Mouse (Mus musculus): ENCODE measurements at regions not wholly inside any gene's neighbourhood (a gene's known extent, or its start where the extent isn't known, plus 50 kb on each side); places are given as distances from the start of the nearest gene placed in this dataset.
"Not testable (repeated sequence)": the region's sequence is repeated elsewhere in the genome, so short reads cannot be mapped to it uniquely, and the experiment has no call there.

GRCm38 (mm10) chr12:74825664-74826063 is 351.5 kb downstream of the Kcnh5 start:
- Histone ChIP-seq H3K36me3 (no peaks in the 10 kb centered on the region), H3K9me3 (no peaks in the 10 kb centered on the region), H3K27ac (no peak overlapping the region), H3K4me2 (no peak overlapping the region), H3K4me1 (no peaks in the 10 kb centered on the region), H3K4me3 (no peak overlapping the region), H3K9ac (no peak overlapping the region), H3K27me3 (no peaks in the 10 kb centered on the region)
- WGBS: 48% methylated on average over 3 of the region's 3 CpGs
- ATAC-seq (ENCODE audit: insufficient number of reproducible peaks, insufficient read depth, low FRiP score, low TSS enrichment, low read depth): no peak

- Histone ChIP-seq H3K4me3 (no peak overlapping the region), H3K9me3 (no peaks in the 10 kb centered on the region), H3K27me3 (no peaks in the 10 kb centered on the region), H3K36me3 (no peaks in the 10 kb centered on the region), H3K4me2 (no peak overlapping the region), H3K9ac (no peak overlapping the region), H3K27ac (no peak overlapping the region), H3K4me1 (no peaks in the 10 kb centered on the region)
- WGBS: 37% methylated on average over 3 of the region's 3 CpGs
- no peak for ATAC-seq (ENCODE audit: insufficient number of reproducible peaks, insufficient read depth, low FRiP score, low TSS enrichment, low read depth)
Measured at GRCm38 (mm10) chr12:74824735-74825494, 352.2 kb downstream of the Kcnh5 start.

DNA sequence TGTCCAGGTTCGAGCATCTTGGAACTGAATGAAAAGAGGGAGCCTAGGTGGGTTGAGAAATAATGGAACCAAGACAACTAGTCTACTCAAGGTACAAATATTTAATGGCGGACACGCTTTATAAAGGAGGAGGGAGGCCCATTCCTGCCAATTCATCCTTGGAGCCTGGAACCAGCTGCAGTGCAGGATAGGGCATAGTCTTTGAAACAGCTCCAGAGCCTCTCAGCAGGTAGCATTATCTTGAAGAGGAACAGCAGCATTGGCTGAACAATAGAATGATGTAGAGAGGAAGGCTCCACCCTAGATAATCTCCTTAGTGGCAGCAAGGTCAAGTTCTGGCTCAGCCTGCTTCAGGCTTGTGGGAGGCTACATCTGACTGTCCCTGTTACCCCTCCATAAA is 361.0 kb downstream of the Kcnh5 start:
- not testable (repeated sequence) for H3K4me3 ChIP-seq, H3K27ac ChIP-seq

DNA sequence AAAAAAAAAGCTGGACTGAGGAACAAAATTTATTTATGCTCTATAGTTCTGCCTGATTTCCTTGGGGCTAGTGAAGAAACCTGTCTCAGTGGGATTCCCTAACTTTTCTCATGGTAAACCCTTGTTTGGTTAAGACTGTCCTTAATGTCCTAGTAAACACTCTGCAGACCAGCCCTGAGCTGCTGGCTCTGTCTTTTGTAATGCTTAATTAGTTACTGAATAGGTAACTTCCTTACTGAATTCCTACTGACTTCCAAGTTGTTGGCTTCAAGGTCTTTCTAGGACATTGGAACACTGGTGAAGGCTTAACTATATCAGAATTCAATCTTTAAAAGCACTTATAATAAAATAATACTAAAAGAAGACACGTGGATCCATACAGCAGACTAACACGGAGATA is 368.6 kb downstream of the Kcnh5 start:
- not testable (repeated sequence) for ATAC-seq (ENCODE audit: insufficient number of reproducible peaks, insufficient read depth, low FRiP score, low TSS enrichment, low read depth); H3K4me2 ChIP-seq; H3K36me3 ChIP-seq; H3K4me1 ChIP-seq; H3K4me3 ChIP-seq; H3K9me3 ChIP-seq; H3K27me3 ChIP-seq; H3K9ac ChIP-seq; H3K27ac ChIP-seq
- 88% methylated on average over 2 of the region's 2 CpGs for WGBS

More for the DNA sequence above, 361.0 kb downstream of the Kcnh5 start:
- H3K9me3 ChIP-seq; H3K9ac ChIP-seq; H3K27me3 ChIP-seq; H3K36me3 ChIP-seq; H3K4me1 ChIP-seq; H3K4me2 ChIP-seq; ATAC-seq (ENCODE audit: insufficient number of reproducible peaks, insufficient read depth, low FRiP score, low TSS enrichment, low read depth): not testable (repeated sequence)
- 93% methylated on average over 3 of the region's 3 CpGs for WGBS

DNA sequence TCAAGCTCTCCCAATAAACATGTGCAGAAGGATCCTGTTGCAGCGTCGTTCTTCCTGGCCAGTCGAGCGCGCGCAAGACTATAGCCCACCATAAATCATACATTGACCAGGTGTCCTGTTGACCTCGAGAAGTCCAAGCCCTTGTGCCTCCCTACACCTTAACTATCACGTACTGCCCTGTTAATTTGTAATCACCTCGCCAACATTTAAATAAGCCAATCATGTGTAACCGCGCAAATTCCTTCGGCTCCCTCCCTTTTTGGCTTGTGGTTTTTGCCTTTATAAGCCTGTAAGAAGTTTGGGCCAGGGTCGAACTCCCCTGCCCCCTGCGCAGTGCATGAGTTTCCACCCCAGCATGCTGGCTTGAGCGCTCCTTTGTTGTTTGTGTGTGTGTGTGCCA is 369.2 kb downstream of the Kcnh5 start:
- not testable (repeated sequence) for ATAC-seq (ENCODE audit: insufficient number of reproducible peaks, insufficient read depth, low FRiP score, low TSS enrichment, low read depth); H3K4me1 ChIP-seq; H3K4me3 ChIP-seq; H3K4me2 ChIP-seq; H3K27ac ChIP-seq; H3K27me3 ChIP-seq; H3K9ac ChIP-seq; H3K9me3 ChIP-seq; H3K36me3 ChIP-seq
- WGBS: 94% methylated on average over 15 of the region's 15 CpGs

GRCm38 (mm10) chr12:74803740-74804512 is 373.2 kb downstream of the Kcnh5 start:
- H3K9me3 ChIP-seq: 0 out of 2 replicates have a peak, but pooled peaks cover 8% of the 10 kb centered on the region
- no peaks in the 10 kb centered on the region for H3K27me3 ChIP-seq
- no peak overlapping the region for H3K9ac ChIP-seq
- 55% methylated on average over 13 of the region's 13 CpGs for WGBS
- H3K4me3 ChIP-seq: no peak overlapping the region
- H3K4me2 ChIP-seq: no peak overlapping the region
- H3K4me1 ChIP-seq: no peaks in the 10 kb centered on the region
- ATAC-seq (ENCODE audit: insufficient number of reproducible peaks, insufficient read depth, low FRiP score, low TSS enrichment, low read depth): peak; percentile 84
- no peaks in the 10 kb centered on the region for H3K36me3 ChIP-seq
- no peak overlapping the region for H3K27ac ChIP-seq

DNA sequence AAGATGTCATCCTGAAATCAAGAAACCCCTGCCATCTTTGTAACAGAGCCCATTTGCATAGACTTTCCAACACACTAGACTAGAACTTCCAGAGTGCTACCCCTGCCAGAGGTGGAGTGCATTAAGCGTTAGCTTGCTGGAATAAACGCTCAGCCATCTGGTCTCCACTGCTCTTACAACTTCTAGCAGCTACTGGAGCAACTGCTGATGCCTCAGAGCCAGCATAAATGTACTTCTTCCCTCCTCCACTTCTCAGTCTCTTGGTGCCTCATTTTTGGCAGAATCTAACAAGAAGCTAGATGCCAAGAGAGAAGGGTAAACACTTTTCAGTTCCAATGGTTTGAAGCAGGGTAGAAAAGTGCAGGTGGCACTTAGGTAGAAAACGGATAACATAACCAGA is 385.1 kb downstream of the Kcnh5 start:
- H3K9me3 ChIP-seq: no peaks in the 10 kb centered on the region
- no peak for ATAC-seq (ENCODE audit: insufficient number of reproducible peaks, insufficient read depth, low FRiP score, low TSS enrichment, low read depth)

GRCm38 (mm10) chr12:74762284-74762683 is 414.8 kb downstream of the Kcnh5 start:
- no peak overlapping the region for H3K4me2 ChIP-seq
- H3K4me1 ChIP-seq: no peaks in the 10 kb centered on the region
- H3K27me3 ChIP-seq: no peaks in the 10 kb centered on the region
- H3K36me3 ChIP-seq: no peaks in the 10 kb centered on the region
- H3K4me3 ChIP-seq: no peak overlapping the region
- no peaks in the 10 kb centered on the region for H3K9me3 ChIP-seq
- H3K27ac ChIP-seq: no peak overlapping the region
- WGBS: 96% methylated on average over 1 of the region's 1 CpGs
- no peak for ATAC-seq (ENCODE audit: insufficient number of reproducible peaks, insufficient read depth, low FRiP score, low TSS enrichment, low read depth)
- H3K9ac ChIP-seq: no peak overlapping the region

More for the DNA sequence above, 385.1 kb downstream of the Kcnh5 start:
- H3K4me1 ChIP-seq: no peaks in the 10 kb centered on the region
- H3K4me3 ChIP-seq: no peak overlapping the region
- H3K4me2 ChIP-seq: no peak overlapping the region
- H3K27me3 ChIP-seq: no peaks in the 10 kb centered on the region
- H3K27ac ChIP-seq: no peak overlapping the region
- WGBS: 78% methylated on average over 3 of the region's 3 CpGs
- H3K36me3 ChIP-seq: no peaks in the 10 kb centered on the region
- no peak overlapping the region for H3K9ac ChIP-seq

DNA sequence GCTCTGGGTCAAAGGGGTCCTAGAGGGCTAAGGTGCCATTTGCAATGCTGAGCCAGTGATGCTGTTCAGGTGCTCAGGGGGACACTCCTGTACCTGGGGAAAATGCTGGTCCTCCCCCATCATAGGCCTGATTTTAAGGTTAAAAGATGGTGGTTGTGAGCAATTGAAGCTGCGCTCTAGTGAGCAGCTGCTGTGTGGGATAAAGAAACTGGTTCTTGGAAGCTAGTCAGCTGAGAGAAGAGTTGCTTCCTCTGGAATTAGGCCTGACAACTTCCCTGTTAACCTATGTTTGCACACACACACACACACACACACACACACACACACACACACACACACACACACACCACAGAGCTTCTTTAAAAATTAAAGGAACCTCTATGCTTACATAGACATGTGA is 428.9 kb upstream of the Gm11042 start:
- H3K4me2 ChIP-seq: no peak overlapping the region
- ATAC-seq (ENCODE audit: insufficient number of reproducible peaks, insufficient read depth, low FRiP score, low TSS enrichment, low read depth): no peak
- no peaks in the 10 kb centered on the region for H3K4me1 ChIP-seq

DNA sequence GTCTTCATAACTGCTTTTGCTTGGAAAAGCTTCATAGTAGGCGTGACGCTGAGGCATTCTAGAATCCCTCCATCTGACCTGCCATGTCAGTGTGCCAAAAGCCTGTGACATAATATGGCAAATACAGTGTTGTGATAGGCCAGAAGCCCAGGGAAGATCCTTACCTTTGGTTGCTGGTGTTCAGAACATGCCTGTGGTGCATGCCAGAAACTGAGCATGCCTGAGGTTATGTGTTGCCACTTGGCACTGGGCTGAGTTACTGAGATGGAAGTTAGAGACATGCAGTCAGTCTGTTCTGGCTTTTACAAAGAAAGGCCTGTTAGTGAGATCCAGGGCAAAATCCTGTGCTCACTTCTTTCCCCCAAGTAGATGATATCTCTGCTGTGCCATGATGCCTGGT is 412.7 kb upstream of the Gm11042 start:
- H3K4me1 ChIP-seq: no peaks in the 10 kb centered on the region

More for the DNA sequence above, 428.9 kb upstream of the Gm11042 start:
- Histone ChIP-seq H3K36me3 (no peaks in the 10 kb centered on the region), H3K9ac (no peak overlapping the region), H3K27me3 (no peaks in the 10 kb centered on the region), H3K4me3 (no peak overlapping the region), H3K9me3 (no peaks in the 10 kb centered on the region), H3K27ac (no peak overlapping the region)
- 93% methylated on average over 1 of the region's 1 CpGs for WGBS

GRCm38 (mm10) chr12:74679149-74679548 is 363.0 kb upstream of the Gm11042 start:
- Histone ChIP-seq H3K36me3 (no peaks in the 10 kb centered on the region), H3K4me1 (no peaks in the 10 kb centered on the region), H3K4me2 (no peak overlapping the region), H3K27me3 (no peaks in the 10 kb centered on the region), H3K4me3 (no peak overlapping the region), H3K9me3 (no peaks in the 10 kb centered on the region), H3K27ac (no peak overlapping the region), H3K9ac (no peak overlapping the region)
- ATAC-seq (ENCODE audit: insufficient number of reproducible peaks, insufficient read depth, low FRiP score, low TSS enrichment, low read depth): no peak
- WGBS: 91% methylated on average over 3 of the region's 3 CpGs

More for the DNA sequence above, 412.7 kb upstream of the Gm11042 start:
- no peak overlapping the region for H3K4me2 ChIP-seq
- no peaks in the 10 kb centered on the region for H3K27me3 ChIP-seq
- H3K27ac ChIP-seq: no peak overlapping the region
- no peaks in the 10 kb centered on the region for H3K9me3 ChIP-seq
- H3K4me3 ChIP-seq: no peak overlapping the region
- ATAC-seq (ENCODE audit: insufficient number of reproducible peaks, insufficient read depth, low FRiP score, low TSS enrichment, low read depth): no peak
- 85% methylated on average over 2 of the region's 2 CpGs for WGBS
- no peak overlapping the region for H3K9ac ChIP-seq
- no peaks in the 10 kb centered on the region for H3K36me3 ChIP-seq

DNA sequence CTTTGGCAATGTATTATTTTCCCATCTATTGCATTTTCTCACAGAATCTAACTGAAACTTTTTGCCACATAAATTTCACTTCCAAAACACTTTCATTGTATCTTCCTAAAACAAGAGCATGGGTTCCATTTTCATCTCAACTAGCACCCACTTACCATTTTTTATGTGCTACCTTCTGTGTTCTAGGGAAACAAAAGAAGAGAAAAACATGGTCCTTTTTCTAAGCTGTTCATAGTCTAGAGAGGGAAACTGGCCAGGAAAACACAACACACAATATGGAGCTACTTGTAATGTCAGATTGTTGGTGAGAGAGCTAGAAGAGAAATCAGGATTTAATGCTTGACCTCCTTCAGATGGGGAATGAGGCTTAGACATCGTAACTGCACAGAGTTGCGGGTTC is 361.6 kb upstream of the Gm11042 start:
- Histone ChIP-seq H3K9ac (no peak overlapping the region), H3K9me3 (no peaks in the 10 kb centered on the region), H3K36me3 (no peaks in the 10 kb centered on the region), H3K27me3 (no peaks in the 10 kb centered on the region), H3K4me3 (no peak overlapping the region), H3K27ac (no peak overlapping the region), H3K4me1 (no peaks in the 10 kb centered on the region), H3K4me2 (no peak overlapping the region)
- no peak for ATAC-seq (ENCODE audit: insufficient number of reproducible peaks, insufficient read depth, low FRiP score, low TSS enrichment, low read depth)
- WGBS: 92% methylated on average over 2 of the region's 2 CpGs

Data from embryonic facial prominence, embryonic 13.5 days (tissue).